9 mouse cellular contexts compared by ENCODE assay signal in genomic region chr5:120560129-120560615, GRCm38 (mm10). TPM values are rescaled to one million over a fixed set of nuclear protein-coding genes. Genes with fewer than 3 reads are reported as not detected.
DNase-seq lines count a peak whose midpoint lies in the region; ATAC-seq lines count a peak whose summit lies in the region.
"Had no signal": no experiment of that assay in that cellular context is flagged by ENCODE, and none has a peak within 500 bp of the region (broad histone marks: within the 10 kb centered on the region; RNA-seq: fewer than 3 reads in every experiment).

No protein-coding gene starts in this region.

- no peak for ATAC-seq in cerebellum, adult (ENCODE audit: insufficient number of reproducible peaks, low FRiP score, low TSS enrichment)
- ATAC-seq in lung, embryonic 15.5 days (ENCODE audit: borderline replicate concordance, extremely low read depth, low FRiP score, low TSS enrichment), result no peak
- ATAC-seq in liver, embryonic 11.5 days (replicated peaks; ENCODE audit: low FRiP score), result no peak
- ATAC-seq in stomach, embryonic 14.5 days (ENCODE audit: insufficient number of reproducible peaks, insufficient read depth, low FRiP score, low read depth), result no peak
- ATAC-seq in CD4-positive, CD25-positive, alpha-beta regulatory T cell, adult 4 months, result no peak

- peak; percentile 72 for DNase-seq in cerebellum, adult 11-12 months
- DNase-seq in lung, postnatal 36 days, result no peak
- DNase-seq in liver, embryonic 11.5 days (ENCODE audit: low spot score), result no peak
- no peak for DNase-seq in layer of hippocampus, adult 8-10 months (ENCODE audit: low spot score in 2 of 2)
- DNase-seq: layer of hippocampus, adult 9-11 months had no signal

- H3K4me3 ChIP-seq in lung, embryonic 15.5 days, result no peak overlapping the region
- H3K4me3 ChIP-seq in liver, embryonic 11.5 days (ENCODE audit: low read depth, low read length), result peak overlapping the region; percentile 42
- H3K4me3 ChIP-seq in stomach, embryonic 14.5 days (ENCODE audit: low read depth, low read length), result peak overlapping the region; percentile 9; the same call in 1 of the 2 replicates

- H3K4me2 ChIP-seq in lung, embryonic 15.5 days, result peak overlapping the region; percentile 38; the same call in 1 of the 2 replicates
- H3K4me2 ChIP-seq in liver, embryonic 11.5 days, result peak overlapping the region; percentile 59
- peak overlapping the region; percentile 36; the same call in 1 of the 2 replicates for H3K4me2 ChIP-seq in stomach, embryonic 14.5 days (replicated peaks; ENCODE audit: low read depth, low read length)

- H3K27me3 ChIP-seq in lung, embryonic 15.5 days, result no peaks in the 10 kb centered on the region
- H3K27me3 ChIP-seq in liver, embryonic 11.5 days (replicated peaks; ENCODE audit: control insufficient read depth, insufficient read depth, low read length), result no peaks in the 10 kb centered on the region
- H3K27me3 ChIP-seq in stomach, embryonic 14.5 days (ENCODE audit: control insufficient read depth, insufficient read depth, low read length), result no peaks in the 10 kb centered on the region

- WGBS in lung, embryonic 15.5 days, result 44% methylated on average over 9 of the region's 9 CpGs
- 40% methylated on average over 9 of the region's 9 CpGs for WGBS in liver, embryonic 11.5 days
- WGBS in stomach, embryonic 14.5 days, result 38% methylated on average over 9 of the region's 9 CpGs

- H3K27ac ChIP-seq in lung, embryonic 15.5 days, result peak overlapping the region; percentile 70
- H3K27ac ChIP-seq in liver, embryonic 11.5 days (ENCODE audit: low read depth, low read length), result peak overlapping the region; percentile 84
- H3K27ac ChIP-seq in stomach, embryonic 14.5 days (ENCODE audit: low read length), result peak overlapping the region; percentile 85

- no peaks in the 10 kb centered on the region for H3K9me3 ChIP-seq in lung, embryonic 15.5 days
- no peaks in the 10 kb centered on the region for H3K9me3 ChIP-seq in liver, embryonic 11.5 days (ENCODE audit: control insufficient read depth, low read length)
- H3K9me3 ChIP-seq in stomach, embryonic 14.5 days (ENCODE audit: control insufficient read depth, low read depth, low read length), result no peaks in the 10 kb centered on the region

- H3K9ac ChIP-seq in lung, embryonic 15.5 days, result no peak overlapping the region
- H3K9ac ChIP-seq in liver, embryonic 11.5 days (ENCODE audit: low read depth, low read length), result peak overlapping the region; percentile 39; the same call in 1 of the 2 replicates
- H3K9ac ChIP-seq in stomach, embryonic 14.5 days (replicated peaks; ENCODE audit: low read depth, low read length), result no peak overlapping the region

- H3K36me3 ChIP-seq in lung, embryonic 15.5 days, result 0 out of 2 replicates have a peak, but pooled peaks cover 6% of the 10 kb centered on the region
- H3K36me3 ChIP-seq in liver, embryonic 11.5 days (ENCODE audit: control insufficient read depth, insufficient read depth, low read length), result peaks cover 23% of the 10 kb centered on the region
- peaks cover 5% of the 10 kb centered on the region; the same call in 1 of the 2 replicates for H3K36me3 ChIP-seq in stomach, embryonic 14.5 days (ENCODE audit: control insufficient read depth, insufficient read depth, low read length)

- H3K4me1 ChIP-seq in lung, embryonic 15.5 days, result peaks cover 54% of the 10 kb centered on the region
- H3K4me1 ChIP-seq in liver, embryonic 11.5 days (replicated peaks; ENCODE audit: control insufficient read depth, insufficient read depth, low read length), result peaks cover 52% of the 10 kb centered on the region
- H3K4me1 ChIP-seq in stomach, embryonic 14.5 days (ENCODE audit: control insufficient read depth, insufficient read depth, low read length), result peaks cover 41% of the 10 kb centered on the region

RNA-seq across cellular contexts. Expression of gene Tpcn1, which starts 28.3 kb away (rescaled TPM):
- 18.6 and 20.3 TPM in 2 replicates for polyA plus RNA-seq in lung, embryonic 15.5 days (2015; fragmentation: Nextera tagmentation; extraction: Ambion mirVana)
- 27.4 and 29.7 TPM in 2 replicates for polyA plus RNA-seq in liver, embryonic 11.5 days (2014; fragmentation: Nextera tagmentation; extraction: Ambion mirVana)
- polyA plus RNA-seq in stomach, embryonic 14.5 days (2014; fragmentation: Nextera tagmentation; extraction: Ambion mirVana), result 24.0 and 26.5 TPM in 2 replicates
- 10 to 100 TPM; 14.7 to 17.4 TPM for polyA plus RNA-seq in CD4-positive, CD25-positive, alpha-beta regulatory T cell, adult 4 months (2017; shearing (Covaris generic))
- 10 to 100 TPM; 38.2 to 43.8 (median 41.1) TPM for total RNA-seq in layer of hippocampus, adult 8-10 months (2022)

RNA-seq across cellular contexts. Expression of gene Iqcd, which starts 28.6 kb away (rescaled TPM):
- polyA plus RNA-seq in lung, embryonic 15.5 days (2015; fragmentation: Nextera tagmentation; extraction: Ambion mirVana), result 0.34 and 0.64 TPM in 2 replicates
- 1.3 and 1.5 TPM in 2 replicates for polyA plus RNA-seq in liver, embryonic 11.5 days (2014; fragmentation: Nextera tagmentation; extraction: Ambion mirVana)
- polyA plus RNA-seq in stomach, embryonic 14.5 days (2014; fragmentation: Nextera tagmentation; extraction: Ambion mirVana), result 0.54 and 0.78 TPM in 2 replicates
- polyA plus RNA-seq in CD4-positive, CD25-positive, alpha-beta regulatory T cell, adult 4 months (2017; shearing (Covaris generic)), result 1 to 10 TPM in 1 of 2 experiments, under 1 TPM in 1; 0.40 to 1.1 TPM
- total RNA-seq in layer of hippocampus, adult 8-10 months (2022), result 1 to 10 TPM; 1.2 to 1.6 (median 1.5) TPM

RNA-seq across cellular contexts. Expression of gene Slc8b1, which starts 49.2 kb away (rescaled TPM):
- 6.6 and 6.7 TPM in 2 replicates for polyA plus RNA-seq in lung, embryonic 15.5 days (2015; fragmentation: Nextera tagmentation; extraction: Ambion mirVana)
- polyA plus RNA-seq in liver, embryonic 11.5 days (2014; fragmentation: Nextera tagmentation; extraction: Ambion mirVana), result 5.1 and 5.5 TPM in 2 replicates
- 4.1 and 5.4 TPM in 2 replicates for polyA plus RNA-seq in stomach, embryonic 14.5 days (2014; fragmentation: Nextera tagmentation; extraction: Ambion mirVana)
- polyA plus RNA-seq in CD4-positive, CD25-positive, alpha-beta regulatory T cell, adult 4 months (2017; shearing (Covaris generic)), result 10 to 100 TPM in 1 of 2 experiments, 1 to 10 TPM in 1; 6.4 to 11.7 TPM
- total RNA-seq in layer of hippocampus, adult 8-10 months (2022), result 10 to 100 TPM in 1 of 4 experiments, 1 to 10 TPM in 3; 9.6 to 10.8 (median 9.8) TPM

RNA-seq across cellular contexts. Expression of gene Rita1, which starts 52.2 kb away (rescaled TPM):
- 11.1 and 11.6 TPM in 2 replicates for polyA plus RNA-seq in lung, embryonic 15.5 days (2015; fragmentation: Nextera tagmentation; extraction: Ambion mirVana)
- 9.0 and 13.1 TPM in 2 replicates for polyA plus RNA-seq in liver, embryonic 11.5 days (2014; fragmentation: Nextera tagmentation; extraction: Ambion mirVana)
- 8.4 and 9.0 TPM in 2 replicates for polyA plus RNA-seq in stomach, embryonic 14.5 days (2014; fragmentation: Nextera tagmentation; extraction: Ambion mirVana)
- 1 to 10 TPM; 2.2 to 6.3 TPM for polyA plus RNA-seq in CD4-positive, CD25-positive, alpha-beta regulatory T cell, adult 4 months (2017; shearing (Covaris generic))
- 10 to 100 TPM; 22.1 to 27.3 (median 24.7) TPM for total RNA-seq in layer of hippocampus, adult 8-10 months (2022)

RNA-seq across cellular contexts. Expression of gene Ddx54, which starts 52.4 kb away (rescaled TPM):
- 37.8 and 41.1 TPM in 2 replicates for polyA plus RNA-seq in lung, embryonic 15.5 days (2015; fragmentation: Nextera tagmentation; extraction: Ambion mirVana)
- 46.7 and 47.0 TPM in 2 replicates for polyA plus RNA-seq in liver, embryonic 11.5 days (2014; fragmentation: Nextera tagmentation; extraction: Ambion mirVana)
- 27.1 and 30.7 TPM in 2 replicates for polyA plus RNA-seq in stomach, embryonic 14.5 days (2014; fragmentation: Nextera tagmentation; extraction: Ambion mirVana)
- polyA plus RNA-seq in CD4-positive, CD25-positive, alpha-beta regulatory T cell, adult 4 months (2017; shearing (Covaris generic)), result 10 to 100 TPM; 14.4 to 18.6 TPM
- 10 to 100 TPM; 32.8 to 37.1 (median 35.7) TPM for total RNA-seq in layer of hippocampus, adult 8-10 months (2022)
